Mouse (Mus musculus) CD4-positive helper T cell, adult 2 months (primary cell): ENCODE measurements around the gene Morc3.

Experiments used
- DNase-seq: peaks from one replicate; pipeline ENCODE4 v3.0.0-alpha.2; 2012; ENCODE audit warnings: low read depth, missing footprints, low spot score

Gene Morc3

DNA sequence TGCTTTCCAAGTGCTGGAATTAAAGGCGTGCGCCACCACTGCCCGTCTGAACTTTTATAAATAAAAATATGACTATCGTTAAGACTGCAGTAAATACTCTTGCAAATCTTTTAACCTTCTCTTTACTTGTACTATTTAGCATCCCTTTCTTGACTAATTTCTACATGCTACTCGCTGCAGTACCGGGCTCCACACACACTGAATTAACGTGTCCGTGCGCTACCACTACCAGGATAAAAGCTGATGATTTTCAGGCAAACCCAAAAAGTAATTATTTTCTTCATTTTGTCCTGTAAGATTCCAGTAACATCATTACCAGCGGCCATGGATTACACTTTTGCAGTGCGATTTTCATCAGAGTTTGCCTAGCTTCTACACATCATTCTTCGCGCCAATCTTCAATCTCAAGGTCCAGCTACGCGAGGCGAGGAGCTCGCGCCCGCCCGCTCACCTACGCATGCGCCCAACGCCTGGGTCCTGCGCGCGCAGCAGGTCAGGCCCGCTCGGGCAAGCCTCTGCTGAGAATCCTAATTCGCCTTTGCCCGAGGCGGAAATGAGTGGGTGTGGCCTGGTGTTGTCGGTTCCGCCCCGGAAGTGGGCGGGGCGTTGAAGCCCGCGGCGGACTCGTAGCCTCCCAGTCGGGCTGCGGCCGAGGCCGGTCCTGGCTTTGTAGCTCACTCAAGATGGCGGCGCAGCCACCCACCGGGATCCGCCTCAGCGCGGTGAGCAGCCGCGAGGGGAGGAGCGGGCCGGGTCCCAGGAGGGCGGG, at the start of gene Morc3:
Gene Morc3, plus strand, starts transcription at position 495 of the 769 bp plus-strand sequence.
- DNase-seq = peak; percentile 99

- DNase-seq = no peak
These were observed 47.7 kb upstream of the Morc3 start for GRCm38 (mm10) chr16:93784175-93784574.

GRCm38 (mm10) chr16:93785805-93786204, 46.1 kb upstream of the Morc3 start:
- DNase-seq = peak; percentile 54

GRCm38 (mm10) chr16:93788388-93788787, 43.5 kb upstream of the Morc3 start:
- DNase-seq = no peak

DNA sequence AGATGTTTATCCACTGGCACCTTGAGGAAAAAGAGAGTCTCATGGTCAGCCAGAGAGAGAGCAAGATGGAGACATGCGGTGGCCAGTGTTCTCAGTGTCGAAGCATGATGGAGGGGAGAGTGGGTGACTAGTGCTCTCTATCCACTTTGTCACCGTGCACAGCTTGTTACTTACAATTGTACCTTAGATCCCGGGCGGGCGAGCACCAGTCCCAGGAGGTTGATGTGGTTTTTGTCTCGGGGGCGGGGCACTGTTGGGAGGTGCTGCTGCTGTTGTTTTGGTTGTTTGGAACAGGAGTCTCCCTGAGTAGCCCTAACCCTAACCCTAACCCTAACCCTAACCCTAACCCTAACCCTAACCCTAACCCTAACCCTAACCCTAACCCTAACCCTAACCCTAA, 43.0 kb upstream of the Morc3 start:
- no peak for DNase-seq

DNA sequence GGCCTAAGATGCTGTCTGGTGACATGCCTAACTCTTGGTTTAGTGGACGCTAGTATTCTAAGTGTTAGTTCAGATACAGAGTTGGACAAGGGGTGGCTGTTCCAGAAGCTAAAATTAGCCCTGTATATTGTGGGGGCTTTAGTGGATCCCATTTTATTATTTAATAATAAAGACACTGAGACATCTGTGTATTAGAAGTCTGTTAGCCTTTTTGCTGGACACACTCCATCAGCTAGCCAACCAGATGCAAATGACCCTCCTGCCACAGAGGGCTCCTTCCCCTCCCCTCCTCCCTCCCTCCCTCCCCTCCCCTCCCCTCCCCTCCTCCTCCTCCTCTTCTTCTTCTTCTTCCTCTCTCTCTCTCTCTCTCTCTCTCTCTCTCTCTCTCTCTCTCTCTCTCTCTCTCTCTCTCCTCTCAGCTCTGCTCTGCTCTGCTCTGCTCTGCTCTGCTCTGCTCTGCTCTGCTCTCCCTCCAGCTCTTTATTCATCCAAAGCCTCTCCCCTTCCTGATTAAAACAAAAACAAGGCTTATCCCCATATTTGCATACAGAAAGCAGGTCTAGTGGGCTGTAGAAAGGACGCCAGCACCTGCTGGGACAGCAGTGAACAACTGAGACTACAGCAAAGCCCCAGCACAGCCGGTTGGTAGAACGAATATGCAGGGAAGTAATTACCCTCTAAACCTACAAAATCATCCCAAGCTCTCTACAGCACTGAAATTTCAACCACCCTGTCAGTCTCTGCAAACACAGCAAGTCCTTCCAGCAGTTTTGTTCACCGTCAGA, 41.8 kb upstream of the Morc3 start:
- DNase-seq = no peak

- no peak for DNase-seq
These were observed 38.8 kb upstream of the Morc3 start for GRCm38 (mm10) chr16:93792981-93793630.

GRCm38 (mm10) chr16:93794845-93795244, 37.1 kb upstream of the Morc3 start:
- DNase-seq = no peak

DNA sequence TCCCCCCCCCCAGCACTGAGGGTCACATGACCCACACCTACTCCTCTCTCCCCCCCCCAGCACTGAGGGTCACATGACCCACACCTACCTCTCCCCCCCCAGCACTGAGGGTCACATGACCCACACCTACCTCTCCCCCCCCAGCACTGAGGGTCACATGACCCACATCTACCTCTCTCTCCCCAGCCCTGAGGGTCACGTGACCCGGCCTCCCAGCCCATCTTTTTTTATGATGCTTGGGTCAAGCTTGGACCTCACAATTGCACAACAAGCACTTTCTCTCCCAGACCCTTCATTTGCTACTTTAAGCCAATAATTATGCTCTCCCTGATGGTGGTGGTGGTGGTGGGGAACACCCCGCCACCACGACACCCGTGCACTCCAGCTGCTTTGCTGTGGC, 36.5 kb upstream of the Morc3 start:
- no peak for DNase-seq

GRCm38 (mm10) chr16:93797021-93797840, 34.7 kb upstream of the Morc3 start:
- no peak for DNase-seq

- DNase-seq = no peak
These were observed 34.0 kb upstream of the Morc3 start for GRCm38 (mm10) chr16:93797841-93798492.

DNA sequence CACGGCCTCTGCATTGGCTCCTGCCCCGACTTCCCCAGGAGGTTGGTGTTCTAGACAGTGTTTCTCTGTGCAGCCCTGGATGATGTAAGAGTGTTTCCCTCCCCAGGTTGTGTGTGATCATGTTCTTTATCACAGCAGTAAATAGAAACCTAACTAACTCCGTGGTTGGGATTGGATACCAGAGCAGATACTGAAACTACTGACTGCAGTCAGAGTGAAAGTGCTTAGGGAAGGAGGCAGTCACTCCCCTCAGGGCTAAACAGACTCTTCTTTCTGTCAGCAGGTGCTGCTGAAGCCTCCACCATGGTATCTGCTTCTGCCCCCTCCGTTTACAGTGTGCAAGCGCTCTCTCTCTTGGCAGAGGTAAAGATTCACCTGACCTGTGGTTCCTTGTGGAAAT, 33.3 kb upstream of the Morc3 start:
- DNase-seq = peak; percentile 52

DNA sequence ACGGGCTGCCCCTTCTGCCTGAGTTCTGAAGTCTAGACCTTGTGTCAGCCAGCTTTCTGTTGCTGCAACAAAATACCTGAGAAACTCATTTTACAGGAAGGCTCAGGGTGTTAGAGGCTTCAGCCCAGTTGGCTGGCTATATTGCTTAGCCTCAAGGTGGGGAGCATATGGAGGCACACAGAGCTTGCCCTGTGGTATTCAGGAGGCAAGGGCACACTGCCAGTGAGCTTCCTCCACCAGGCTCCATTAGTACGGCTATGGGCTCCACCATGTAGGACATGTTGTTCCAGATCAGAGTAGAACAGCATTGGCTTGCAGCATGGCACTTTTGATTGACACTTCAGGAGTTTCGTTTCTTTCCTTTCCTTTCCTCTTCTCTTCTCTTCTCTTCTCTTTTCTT, 32.9 kb upstream of the Morc3 start:
- no peak for DNase-seq

DNA sequence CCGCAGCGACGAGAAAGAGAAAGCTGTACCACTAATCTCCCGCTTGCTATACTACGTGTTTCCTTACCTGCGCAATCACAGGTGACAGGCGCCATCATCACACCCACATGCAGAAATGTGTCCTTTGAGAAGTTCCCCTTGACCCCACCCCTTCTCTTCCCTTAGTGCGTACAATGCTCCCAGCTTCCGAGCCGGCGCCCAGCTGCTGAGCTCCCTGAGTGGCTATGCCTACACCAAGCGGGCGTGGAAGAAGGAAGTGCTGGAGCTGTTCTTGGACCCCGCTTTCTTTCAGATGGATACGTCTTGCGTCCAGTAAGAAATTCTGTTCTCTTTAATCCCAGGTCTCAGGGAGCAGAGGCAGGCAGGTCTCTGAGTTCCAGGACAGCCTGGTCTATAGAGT, 32.0 kb upstream of the Morc3 start:
- no peak for DNase-seq

- no peak for DNase-seq
These were observed 24.8 kb upstream of the Morc3 start for GRCm38 (mm10) chr16:93807167-93807566.

DNA sequence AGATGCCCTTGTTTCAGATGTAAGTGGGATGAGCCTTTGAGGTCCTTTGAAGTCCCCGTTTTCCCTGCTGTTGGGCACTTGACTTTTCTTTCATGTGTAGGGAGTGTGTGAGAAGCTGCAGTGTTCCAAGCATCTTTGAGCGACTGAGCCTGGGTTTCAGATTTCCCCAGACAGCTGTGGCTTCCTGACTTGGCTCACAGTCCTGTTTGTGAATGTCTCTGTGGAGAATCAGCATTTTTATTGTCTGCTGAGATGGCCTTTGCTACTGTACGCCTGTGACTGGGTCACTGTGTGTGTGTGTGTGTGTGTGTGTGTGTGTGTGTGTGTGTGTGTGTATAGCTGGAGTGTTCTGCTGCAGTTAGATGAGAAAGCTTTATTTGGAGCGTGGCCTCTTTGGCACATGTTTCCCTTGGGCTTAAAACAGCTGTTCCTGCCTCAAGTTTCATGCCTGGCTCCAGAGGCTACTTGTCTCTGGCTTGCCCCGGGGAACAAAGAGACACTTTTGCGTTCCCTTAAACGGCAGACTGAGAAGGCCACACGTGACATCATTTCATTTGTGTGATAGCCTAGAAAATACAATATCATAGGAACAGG, 23.9 kb upstream of the Morc3 start:
- no peak for DNase-seq

GRCm38 (mm10) chr16:93815856-93816736, 15.8 kb upstream of the Morc3 start:
- DNase-seq = peak; percentile 92

DNA sequence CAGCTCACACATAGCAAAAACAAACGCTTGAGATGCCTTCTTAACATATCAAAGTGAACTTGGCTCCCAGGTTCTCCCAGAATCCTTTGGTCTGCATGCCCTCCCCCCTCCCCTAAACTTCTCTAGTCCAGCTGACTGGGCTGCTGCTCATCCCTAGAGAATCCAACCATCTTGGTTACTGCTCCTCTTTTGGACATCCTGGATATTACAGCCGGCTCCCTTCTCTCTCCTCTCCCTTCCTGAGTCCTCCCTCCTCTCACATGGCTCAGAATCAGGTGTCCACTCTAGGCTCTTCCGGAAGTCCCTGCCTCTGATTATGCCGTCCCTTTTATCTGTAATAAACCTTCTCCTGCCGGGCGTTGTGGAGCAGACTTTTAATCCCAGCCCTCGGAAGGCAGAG, 15.1 kb upstream of the Morc3 start:
- DNase-seq = peak; percentile 24

- no peak for DNase-seq
These were observed 14.6 kb upstream of the Morc3 start for GRCm38 (mm10) chr16:93817371-93817770.
